Mouse (Mus musculus) yolk sac, embryonic 10.5 days (tissue): ENCODE results near the gene Noct.
"Not testable (repeated sequence)": the region's sequence is repeated elsewhere in the genome, so short reads cannot be mapped to it uniquely, and the experiment has no call there.

Source experiments
- DNase-seq: peaks from one replicate; pipeline ENCODE4 v3.0.0-alpha.2; 2017; ENCODE audit warnings: low spot score

The Noct gene

GRCm38 (mm10) chr3:51206521-51206920 lies 17.7 kb upstream of the Noct start:
- DNase-seq, result no peak

- DNase-seq, result no peak
Observed at GRCm38 (mm10) chr3:51208633-51209032, 15.6 kb upstream of the Noct start.

GRCm38 (mm10) chr3:51209503-51210314 lies 14.5 kb upstream of the Noct start:
- no peak for DNase-seq

GRCm38 (mm10) chr3:51210485-51210884 lies 13.8 kb upstream of the Noct start:
- no peak for DNase-seq

- no peak for DNase-seq
Observed at GRCm38 (mm10) chr3:51213111-51213510, 11.1 kb upstream of the Noct start.

GRCm38 (mm10) chr3:51215681-51216080 lies 8.6 kb upstream of the Noct start:
- no peak for DNase-seq

GRCm38 (mm10) chr3:51216351-51216750 lies 7.9 kb upstream of the Noct start:
- DNase-seq, result not testable (repeated sequence)

GRCm38 (mm10) chr3:51218385-51218784 lies 5.9 kb upstream of the Noct start:
- not testable (repeated sequence) for DNase-seq

- DNase-seq, result no peak
Observed at GRCm38 (mm10) chr3:51219213-51219612, 5.0 kb upstream of the Noct start.

GRCm38 (mm10) chr3:51220846-51221245 lies 3.4 kb upstream of the Noct start:
- DNase-seq, result no peak

- no peak for DNase-seq
Observed at GRCm38 (mm10) chr3:51221847-51222246, 2.4 kb upstream of the Noct start.

- no peak for DNase-seq
Observed at GRCm38 (mm10) chr3:51222302-51222701, 1.9 kb upstream of the Noct start.

GRCm38 (mm10) chr3:51222834-51223460 lies 1.3 kb upstream of the Noct start:
- no peak for DNase-seq

GRCm38 (mm10) chr3:51223556-51223955 lies 691 bp upstream of the Noct start:
- no peak for DNase-seq

- no peak for DNase-seq
Observed at GRCm38 (mm10) chr3:51225226-51225750, 1.0 kb downstream of the Noct start.

GRCm38 (mm10) chr3:51225979-51226378 lies 1.7 kb downstream of the Noct start:
- DNase-seq, result no peak

- DNase-seq, result no peak
Observed at GRCm38 (mm10) chr3:51226601-51227000, 2.4 kb downstream of the Noct start.

GRCm38 (mm10) chr3:51228038-51228820 lies 4.0 kb downstream of the Noct start:
- no peak for DNase-seq

GRCm38 (mm10) chr3:51228821-51229205 lies 4.6 kb downstream of the Noct start:
- no peak for DNase-seq

GRCm38 (mm10) chr3:51229226-51229625 lies 5.0 kb downstream of the Noct start:
- no peak for DNase-seq

GRCm38 (mm10) chr3:51230146-51230835 lies 6.0 kb downstream of the Noct start:
- DNase-seq, result peak; percentile 39

- no peak for DNase-seq
Observed at GRCm38 (mm10) chr3:51230886-51231285, 6.6 kb downstream of the Noct start.
